Mouse (Mus musculus) kidney, embryonic 16.5 days (tissue): ENCODE data around the gene Pank2. TPM values are rescaled to one million over a fixed set of nuclear protein-coding genes. Genes with fewer than 3 reads are reported as not detected.
"Not testable (repeated sequence)": the region's sequence is repeated elsewhere in the genome, so short reads cannot be mapped to it uniquely, and the experiment has no call there.

Source experiments
- ATAC-seq: fragments of 200-750 bp; cut with Nextera tagmentation; 2 replicates; pipeline ENCODE4 v1.8.0; 2017; ENCODE audit warnings: moderate TSS enrichment; ENCODE audit not compliant: low FRiP score, low TSS enrichment
- H3K27ac ChIP-seq: fragments of 300-500 bp; sonication (generic); 2 replicates; pipeline ENCODE4 v1.5.1; 2014; ENCODE audit warnings: low read length
- H3K27me3 ChIP-seq: fragments of 300-500 bp; sonication (generic); 2 replicates; pipeline ENCODE4 v1.6.1; 2014; ENCODE audit warnings: low read length, control low read depth, mixed read lengths; ENCODE audit not compliant: insufficient read depth
- H3K36me3 ChIP-seq: fragments of 300-500 bp; sonication (generic); 2 replicates; pipeline ENCODE4 v1.6.1; 2014; ENCODE audit warnings: low read length, control low read depth, mixed read lengths; ENCODE audit not compliant: insufficient read depth
- H3K4me1 ChIP-seq: fragments of 300-500 bp; sonication (generic); 2 replicates; pipeline ENCODE4 v1.6.1; 2014; ENCODE audit warnings: low read length, control low read depth, mixed read lengths; ENCODE audit not compliant: insufficient read depth
- H3K4me2 ChIP-seq: fragments of 300-500 bp; sonication (generic); replicated peaks from 2 replicates; pipeline ENCODE4 v1.6.1; 2014; ENCODE audit warnings: low read depth, low read length
- H3K4me3 ChIP-seq: fragments of 300-500 bp; sonication (generic); 2 replicates; pipeline ENCODE4 v1.5.1; 2014; ENCODE audit warnings: mild to moderate bottlenecking, low read length
- H3K9ac ChIP-seq: fragments of 300-500 bp; sonication (generic); replicated peaks from 2 replicates; pipeline ENCODE4 v1.6.1; 2014; ENCODE audit warnings: low read length
- H3K9me3 ChIP-seq: fragments of 300-500 bp; sonication (generic); 2 replicates; pipeline ENCODE4 v1.6.1; 2016; ENCODE audit warnings: low read length, control low read depth
- WGBS: fragments of 180-500 bp; shearing (Covaris S2); extraction: QIAGEN DNeasy Blood & Tissue Kit; methylation state at CpG from one replicate; pipeline ENCODE4 v1.1.7; 2014; 5-methylcytosine and 5-hydroxymethylcytosine counted together
- polyA plus RNA-seq: library from polyadenylated mRNA; unstranded; fragments of >200 nt; fragmentation: Nextera tagmentation; extraction: Ambion mirVana; gene quantifications from 2 replicates; pipeline ENCODE4 v1.2.1, GENCODE M21; 2015

Gene Pank2
- polyA plus RNA-seq, 1 experiment from 2014 or later: 27.2 TPM

DNA sequence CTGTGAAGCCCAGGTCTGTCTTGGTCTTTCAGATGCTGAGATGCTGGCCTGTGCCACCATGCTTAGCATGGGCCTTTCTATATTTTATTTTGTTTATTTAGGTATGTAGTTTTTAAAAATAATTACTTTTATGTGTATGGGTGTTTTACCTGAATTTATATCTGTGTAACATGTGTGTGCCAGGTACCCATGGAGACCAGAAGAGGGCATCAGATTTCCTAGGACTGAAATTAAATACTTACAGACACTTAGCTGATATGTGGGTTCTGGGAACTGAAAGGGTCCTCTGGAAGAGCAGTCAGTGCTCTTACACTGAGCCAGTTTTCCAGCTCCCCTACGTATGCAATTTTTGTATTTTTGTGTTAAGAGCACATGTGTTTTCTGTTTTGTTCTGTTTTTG lies 24.0 kb downstream of the Pank2 start:
- 97% methylated on average over 1 of the region's 1 CpGs for WGBS
- no peaks in the 10 kb centered on the region for H3K27me3 ChIP-seq
- no peak for ATAC-seq

DNA sequence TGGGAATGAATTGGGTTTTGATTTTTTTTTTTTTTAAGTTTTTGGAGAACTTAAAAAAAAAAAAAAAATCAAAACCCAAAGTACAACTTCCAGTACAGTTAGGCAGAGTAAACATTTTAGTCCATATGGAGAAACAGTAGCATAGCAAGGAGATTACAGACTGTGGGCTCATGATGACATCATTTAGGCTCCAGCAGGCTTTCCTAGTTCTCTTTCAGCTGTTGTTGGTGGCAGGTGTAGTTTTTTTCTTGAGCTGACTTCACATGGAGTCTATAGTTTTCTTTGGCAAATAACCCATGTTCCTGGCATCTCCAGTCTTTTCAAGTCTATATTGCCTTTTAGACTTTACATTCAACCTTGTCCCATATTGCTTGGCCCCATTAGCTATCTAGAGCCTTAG lies 28.4 kb downstream of the Pank2 start:
- Histone ChIP-seq H3K9ac (no peak overlapping the region), H3K36me3 (peaks cover 54% of the 10 kb centered on the region), H3K9me3 (no peaks in the 10 kb centered on the region), H3K27me3 (no peaks in the 10 kb centered on the region), H3K4me1 (no peaks in the 10 kb centered on the region), H3K4me2 (no peak overlapping the region), H3K4me3 (no peak overlapping the region), H3K27ac (no peak overlapping the region)
- no peak for ATAC-seq

More for the DNA sequence above, 24.0 kb downstream of the Pank2 start:
- Histone ChIP-seq H3K4me2 (no peak overlapping the region), H3K9me3 (no peaks in the 10 kb centered on the region), H3K9ac (no peak overlapping the region), H3K36me3 (peaks cover 37% of the 10 kb centered on the region), H3K27ac (no peak overlapping the region), H3K4me3 (no peak overlapping the region), H3K4me1 (no peaks in the 10 kb centered on the region)

DNA sequence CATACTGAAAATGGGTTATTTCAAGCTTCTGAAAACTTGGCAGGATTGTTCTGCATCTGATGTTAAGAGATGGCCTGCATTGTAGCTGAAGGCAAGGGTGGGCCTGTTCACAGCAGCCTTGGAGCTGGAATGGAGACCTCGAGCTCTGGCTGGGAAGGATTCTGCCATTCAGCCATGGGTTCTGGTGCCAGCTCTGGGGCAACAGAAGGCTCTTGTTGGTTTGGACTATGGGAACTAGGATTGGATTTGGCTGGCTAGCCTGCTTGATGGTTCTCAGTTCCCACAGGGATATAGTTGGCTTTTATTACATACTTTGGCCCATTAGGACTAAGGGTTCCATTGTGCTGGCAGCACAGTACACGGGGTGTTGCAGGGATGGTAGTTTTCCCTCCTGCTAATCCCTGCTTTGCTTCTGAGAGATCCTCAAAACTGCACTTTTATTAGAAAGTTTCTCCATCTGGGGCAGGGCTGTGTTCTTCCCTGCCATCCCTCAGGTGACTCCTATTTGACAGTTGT lies 34.5 kb downstream of the Pank2 start:
- Histone ChIP-seq H3K4me3 (no peak overlapping the region), H3K9ac (no peak overlapping the region), H3K4me2 (no peak overlapping the region), H3K27me3 (no peaks in the 10 kb centered on the region), H3K27ac (no peak overlapping the region), H3K4me1 (no peaks in the 10 kb centered on the region), H3K36me3 (peaks cover 52% of the 10 kb centered on the region), H3K9me3 (no peaks in the 10 kb centered on the region)
- 84% methylated on average over 2 of the region's 2 CpGs for WGBS
- ATAC-seq: no peak

DNA sequence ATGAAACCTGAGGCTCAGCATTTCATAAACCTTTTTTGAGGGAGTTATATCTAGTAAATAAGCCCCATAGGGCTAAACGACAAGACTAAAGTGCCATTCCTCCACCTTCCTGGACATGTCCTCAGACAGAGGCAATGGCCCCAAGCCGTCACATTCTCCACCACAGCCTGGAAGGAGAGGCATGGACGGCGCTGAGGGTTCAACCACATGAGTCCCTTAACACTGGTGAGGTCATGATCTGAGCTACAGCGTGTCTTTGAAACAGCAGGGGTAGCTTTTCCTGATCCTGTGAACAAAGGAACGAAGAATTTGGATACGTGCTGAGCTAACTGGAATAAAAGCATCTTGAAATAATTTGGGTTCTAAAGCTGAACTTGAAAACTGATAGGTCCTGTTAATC lies 36.4 kb downstream of the Pank2 start:
- H3K4me1 ChIP-seq, H3K9me3 ChIP-seq, H3K4me2 ChIP-seq, H3K27ac ChIP-seq, H3K27me3 ChIP-seq, ATAC-seq, H3K9ac ChIP-seq, H3K4me3 ChIP-seq: not testable (repeated sequence)
- 83% methylated on average over 7 of the region's 7 CpGs for WGBS
- peaks cover 44% of the 10 kb centered on the region for H3K36me3 ChIP-seq

DNA sequence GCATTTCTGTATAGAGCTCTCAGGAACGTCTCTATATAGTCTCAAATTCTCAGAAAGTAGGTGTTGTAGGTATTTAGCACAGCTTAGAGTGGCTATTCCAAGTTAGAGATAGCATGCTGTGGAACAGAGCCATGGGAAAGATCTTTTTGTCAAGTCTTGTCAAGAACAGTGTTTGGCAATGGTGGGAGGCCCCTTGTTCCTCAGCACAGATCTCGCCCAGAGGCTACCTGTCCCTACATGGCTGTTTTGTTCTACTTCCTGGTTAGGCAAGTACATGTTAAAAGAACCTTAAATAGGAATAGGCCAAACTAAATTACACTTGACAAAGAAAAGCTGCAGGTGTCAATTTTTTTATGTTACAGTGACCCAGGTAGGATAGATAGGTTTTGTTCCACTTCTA lies 38.2 kb downstream of the Pank2 start:
- H3K36me3 ChIP-seq: peaks cover 32% of the 10 kb centered on the region
- H3K9ac ChIP-seq: no peak overlapping the region
- H3K4me2 ChIP-seq: no peak overlapping the region
- H3K27ac ChIP-seq: no peak overlapping the region
- no peaks in the 10 kb centered on the region for H3K4me1 ChIP-seq
- no peak for ATAC-seq
- no peaks in the 10 kb centered on the region for H3K27me3 ChIP-seq
- H3K4me3 ChIP-seq: no peak overlapping the region
- WGBS: 88% methylated on average over 2 of the region's 2 CpGs
- no peaks in the 10 kb centered on the region for H3K9me3 ChIP-seq

DNA sequence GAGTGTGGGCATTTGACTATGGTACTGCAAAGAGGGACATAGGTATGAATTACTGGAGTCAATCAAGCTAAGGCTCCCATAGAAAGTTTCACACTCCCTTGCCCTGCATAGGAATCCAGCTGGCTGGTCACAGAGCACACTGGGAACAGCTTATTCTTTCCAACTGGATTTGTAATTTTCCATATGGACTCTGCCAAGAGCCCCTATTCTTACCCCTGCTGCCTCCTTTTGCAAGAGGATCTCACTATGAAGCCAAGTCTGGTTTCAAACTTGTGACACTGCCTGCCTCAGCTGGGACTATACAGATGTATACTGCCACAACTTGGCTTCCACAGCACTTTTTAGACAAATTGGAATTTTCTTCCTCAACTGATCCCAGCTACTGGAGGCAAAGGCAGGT lies 39.3 kb downstream of the Pank2 start:
- no peak for ATAC-seq
- Histone ChIP-seq H3K36me3 (peaks cover 21% of the 10 kb centered on the region), H3K27me3 (no peaks in the 10 kb centered on the region), H3K9me3 (no peaks in the 10 kb centered on the region), H3K4me3 (no peak overlapping the region), H3K9ac (no peak overlapping the region), H3K27ac (no peak overlapping the region), H3K4me2 (no peak overlapping the region), H3K4me1 (no peaks in the 10 kb centered on the region)

DNA sequence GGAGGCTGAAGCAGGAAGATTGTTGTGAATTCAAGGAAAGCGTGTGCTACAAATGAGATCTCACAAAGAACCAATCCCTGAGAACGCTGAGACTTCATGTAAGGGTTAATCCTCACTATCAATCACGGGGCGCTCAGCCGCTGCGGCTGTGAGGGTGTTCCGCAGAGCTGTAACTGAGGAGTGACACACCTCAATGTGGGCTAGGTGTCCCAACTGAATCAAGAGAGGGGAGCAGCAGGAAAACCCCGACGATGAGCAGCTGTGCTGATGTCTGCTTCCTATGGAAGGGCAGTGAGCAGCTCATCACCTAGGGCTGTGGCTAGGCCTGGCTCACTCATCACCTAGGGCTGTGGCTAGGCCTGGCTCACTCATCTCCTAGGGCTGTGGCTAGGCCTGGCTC lies 42.2 kb downstream of the Pank2 start:
- 78% methylated on average over 9 of the region's 9 CpGs for WGBS
- no peak overlapping the region for H3K4me2 ChIP-seq
- no peak overlapping the region for H3K27ac ChIP-seq
- H3K27me3 ChIP-seq: no peaks in the 10 kb centered on the region
- H3K4me3 ChIP-seq: no peak overlapping the region
- no peaks in the 10 kb centered on the region for H3K4me1 ChIP-seq
- no peak overlapping the region for H3K9ac ChIP-seq
- no peak for ATAC-seq
- no peaks in the 10 kb centered on the region for H3K9me3 ChIP-seq
- 0 out of 2 replicates have a peak, but pooled peaks cover 9% of the 10 kb centered on the region for H3K36me3 ChIP-seq

DNA sequence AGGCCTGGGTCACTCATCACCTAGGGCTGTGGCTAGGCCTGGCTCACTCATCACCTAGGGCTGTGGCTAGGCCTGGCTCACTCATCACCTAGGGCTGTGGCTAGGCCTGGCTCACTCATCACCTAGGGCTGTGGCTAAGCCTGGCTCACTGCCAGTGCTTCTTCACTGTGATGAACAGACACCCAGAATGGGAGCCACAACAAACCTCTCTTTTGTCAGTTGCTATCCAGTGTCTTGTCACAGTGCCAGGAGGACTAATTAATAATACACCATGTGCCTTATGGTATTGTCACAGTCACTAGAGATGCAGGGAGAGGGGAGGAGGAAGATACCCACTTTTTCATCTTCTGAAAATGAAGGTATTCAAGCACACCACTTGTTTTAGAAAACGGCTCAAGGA lies 42.9 kb downstream of the Pank2 start:
- H3K27me3 ChIP-seq, H3K4me2 ChIP-seq, H3K4me1 ChIP-seq, H3K36me3 ChIP-seq, H3K27ac ChIP-seq, H3K4me3 ChIP-seq, H3K9ac ChIP-seq, H3K9me3 ChIP-seq, ATAC-seq: not testable (repeated sequence)
- 84% methylated on average over 1 of the region's 1 CpGs for WGBS

DNA sequence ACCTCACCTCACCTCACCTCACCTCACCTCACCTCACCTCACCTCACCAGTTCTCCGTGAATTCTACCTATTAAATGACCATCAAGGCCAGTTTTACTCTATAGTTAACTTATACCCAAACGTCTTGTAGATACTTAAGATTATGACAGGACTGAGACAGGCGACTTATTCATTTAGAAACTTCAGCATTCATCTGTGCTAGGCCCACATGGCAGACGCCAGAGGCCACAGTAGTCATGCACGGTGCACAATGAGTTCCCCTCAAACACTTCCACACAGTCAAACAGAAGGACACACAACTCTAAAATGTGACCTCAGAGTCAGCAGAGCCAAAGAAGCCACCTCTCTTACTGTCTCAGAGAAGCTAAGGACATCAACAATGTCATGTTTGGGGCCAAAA lies 45.1 kb downstream of the Pank2 start:
- H3K9ac ChIP-seq: no peak overlapping the region
- 0 out of 2 replicates have a peak, but pooled peaks cover 9% of the 10 kb centered on the region for H3K36me3 ChIP-seq
- no peaks in the 10 kb centered on the region for H3K27me3 ChIP-seq
- no peak for ATAC-seq
- 65% methylated on average over 5 of the region's 5 CpGs for WGBS
- no peaks in the 10 kb centered on the region for H3K9me3 ChIP-seq
- H3K4me2 ChIP-seq: no peak overlapping the region
- no peak overlapping the region for H3K27ac ChIP-seq
- H3K4me3 ChIP-seq: no peak overlapping the region
- no peaks in the 10 kb centered on the region for H3K4me1 ChIP-seq

DNA sequence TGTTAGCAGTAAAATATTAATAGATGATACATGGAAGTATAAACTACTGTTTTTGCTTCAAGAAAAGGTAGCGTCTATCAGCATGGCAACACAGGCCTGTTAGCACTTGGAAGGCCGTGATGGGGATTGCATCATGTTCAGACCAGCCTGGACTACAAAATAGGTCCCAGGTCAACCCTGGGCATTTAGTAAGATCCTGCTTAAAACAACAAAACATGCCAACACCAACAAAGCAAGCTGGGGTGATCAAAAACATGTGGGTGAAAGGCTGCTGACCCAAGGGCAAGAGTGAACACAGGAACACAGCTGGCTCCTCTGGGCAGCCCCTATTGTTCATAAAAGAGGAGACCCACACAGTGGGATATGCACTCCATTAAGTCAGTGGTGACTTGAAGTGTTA lies 45.5 kb downstream of the Pank2 start:
- WGBS: 82% methylated on average over 2 of the region's 2 CpGs
- H3K4me2 ChIP-seq: no peak overlapping the region
- no peak for ATAC-seq
- no peaks in the 10 kb centered on the region for H3K9me3 ChIP-seq
- H3K9ac ChIP-seq: no peak overlapping the region
- H3K27me3 ChIP-seq: no peaks in the 10 kb centered on the region
- H3K4me3 ChIP-seq: no peak overlapping the region
- H3K4me1 ChIP-seq: no peaks in the 10 kb centered on the region
- H3K27ac ChIP-seq: no peak overlapping the region
- H3K36me3 ChIP-seq: 0 out of 2 replicates have a peak, but pooled peaks cover 6% of the 10 kb centered on the region

DNA sequence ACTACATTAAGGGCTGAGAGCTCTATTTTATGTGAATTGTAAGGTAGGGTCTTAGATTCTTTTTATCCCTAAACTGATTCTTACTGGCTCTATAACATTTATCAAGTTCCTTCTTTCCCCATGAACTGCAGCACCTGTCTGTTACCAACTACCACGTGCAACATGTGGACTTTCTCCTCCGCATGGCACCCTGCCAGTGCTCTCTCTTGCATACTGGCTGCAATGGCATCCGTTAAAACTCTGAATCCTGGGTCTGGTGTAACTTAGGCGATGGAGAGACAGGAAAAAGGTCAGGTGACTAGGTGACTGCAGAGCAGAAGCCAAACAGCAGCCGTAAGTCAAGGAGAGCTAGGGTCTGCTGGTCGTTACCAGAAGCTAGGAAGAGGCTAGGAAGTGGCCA lies 47.0 kb downstream of the Pank2 start:
- no peak for ATAC-seq
- no peaks in the 10 kb centered on the region for H3K4me1 ChIP-seq
- no peak overlapping the region for H3K27ac ChIP-seq
- no peak overlapping the region for H3K4me2 ChIP-seq
- H3K27me3 ChIP-seq: no peaks in the 10 kb centered on the region
- no peak overlapping the region for H3K4me3 ChIP-seq
- no peaks in the 10 kb centered on the region for H3K9me3 ChIP-seq
- 47% methylated on average over 6 of the region's 6 CpGs for WGBS
- H3K9ac ChIP-seq: no peak overlapping the region
- H3K36me3 ChIP-seq: no peaks in the 10 kb centered on the region
